In genomic region chr4:55001386-55001785, GRCm38 (mm10) we compare ENCODE assay signal across 16 mouse cellular contexts. TPM values are rescaled to one million over a fixed set of nuclear protein-coding genes. Genes with fewer than 3 reads are reported as not detected.
A peak's percentile ranks its signal among the peaks of the same experiment; 100 is the strongest.
DNase-seq lines count a peak whose midpoint lies in the region; ATAC-seq and TF ChIP-seq lines count a peak whose summit lies in the region.
"Had no signal": no experiment of that assay in that cellular context is flagged by ENCODE, and none has a peak within 500 bp of the region (broad histone marks: within the 10 kb centered on the region; RNA-seq: fewer than 3 reads in every experiment).

No protein-coding gene starts in this region.

- no peak overlapping the region for H3K4me2 ChIP-seq in midbrain, embryonic 12.5 days (replicated peaks)
- H3K4me2 ChIP-seq in midbrain, embryonic 14.5 days (ENCODE audit: low read length), result no peak overlapping the region
- H3K4me2 ChIP-seq: intestine, embryonic 15.5 days; liver, embryonic 12.5 days; neural tube, embryonic 12.5 days; stomach, embryonic 15.5 days had no signal

- H3K4me3 ChIP-seq in gastrocnemius, adult 2 months, result no peak overlapping the region
- H3K4me3 ChIP-seq in midbrain, embryonic 12.5 days, result no peak overlapping the region
- H3K4me3 ChIP-seq in midbrain, embryonic 14.5 days (replicated peaks; ENCODE audit: low read depth, low read length), result no peak overlapping the region
- H3K4me3 ChIP-seq: heart, adult 2 months; intestine, embryonic 15.5 days; liver, embryonic 12.5 days; megakaryocyte, embryonic 14.5 days; neural tube, embryonic 12.5 days; stomach, embryonic 15.5 days had no signal

- intact Hi-C loops in gastrocnemius, adult 2 months (cut with DNase I), result loop anchor here (5.0 kb wide), 1 partner anchor 34 kb away; no protein-coding TSS in a partner anchor

- TF ChIP-seq CTCF in gastrocnemius, adult 2 months (IDR thresholded peaks at IDR 0.05), result no peak
- no peak for TF ChIP-seq CTCF in brain, embryonic 14.5 days (IDR thresholded peaks at IDR 0.05; ENCODE audit: borderline replicate concordance, extremely low read depth, insufficient read depth, insufficient read length)

- DNase-seq in gastrocnemius, adult 2 months, result no peak
- DNase-seq in gastrocnemius, postnatal 10 days, result no peak
- DNase-seq in midbrain, embryonic 14.5 days, result no peak
- peak; percentile 47 for DNase-seq in brain, embryonic 14.5 days (ENCODE audit: low read depth)
- peak; percentile 34 for DNase-seq in lung, postnatal 25 days (ENCODE audit: low spot score)
- no peak for DNase-seq in frontal cortex, adult 2 months (ENCODE audit: extremely low spot score in 1 of 2, low spot score in 1 of 2)
- DNase-seq in spleen, postnatal 14 days (ENCODE audit: low spot score in 2 of 2), result no peak
- DNase-seq: right cerebral cortex, postnatal 14 days had no signal

- H3K27ac ChIP-seq in gastrocnemius, adult 2 months, result peak overlapping the region; percentile 90
- peak overlapping the region; percentile 39 for H3K27ac ChIP-seq in midbrain, embryonic 12.5 days (replicated peaks)
- no peak overlapping the region for H3K27ac ChIP-seq in midbrain, embryonic 14.5 days (replicated peaks; ENCODE audit: low read depth, low read length)
- H3K27ac ChIP-seq: intestine, embryonic 15.5 days; liver, embryonic 12.5 days; neural tube, embryonic 12.5 days; stomach, embryonic 15.5 days had no signal

- H3K27me3 ChIP-seq in midbrain, embryonic 12.5 days, result no peaks in the 10 kb centered on the region
- no peaks in the 10 kb centered on the region for H3K27me3 ChIP-seq in midbrain, embryonic 14.5 days (ENCODE audit: control insufficient read depth, insufficient read depth, low read length)
- H3K27me3 ChIP-seq: CH12.LX; intestine, embryonic 15.5 days; liver, embryonic 12.5 days; megakaryocyte, embryonic 14.5 days; neural tube, embryonic 12.5 days; stomach, embryonic 15.5 days had no signal

- 87% methylated on average over 3 of the region's 3 CpGs for WGBS in midbrain, embryonic 12.5 days
- WGBS in midbrain, embryonic 14.5 days, result 86% methylated on average over 3 of the region's 3 CpGs

- H3K9me3 ChIP-seq in midbrain, embryonic 12.5 days, result no peaks in the 10 kb centered on the region
- no peaks in the 10 kb centered on the region for H3K9me3 ChIP-seq in midbrain, embryonic 14.5 days (ENCODE audit: control insufficient read depth, low read length)
- H3K9me3 ChIP-seq: intestine, embryonic 15.5 days; liver, embryonic 12.5 days; neural tube, embryonic 12.5 days; stomach, embryonic 15.5 days had no signal

- H3K9ac ChIP-seq in midbrain, embryonic 12.5 days (replicated peaks), result no peak overlapping the region
- no peak overlapping the region for H3K9ac ChIP-seq in midbrain, embryonic 14.5 days (replicated peaks; ENCODE audit: low read length)
- H3K9ac ChIP-seq: intestine, embryonic 15.5 days; liver, embryonic 12.5 days; neural tube, embryonic 12.5 days; stomach, embryonic 15.5 days had no signal

- TF ChIP-seq POLR2A in brain, embryonic 14.5 days (IDR thresholded peaks at IDR 0.05; ENCODE audit: borderline replicate concordance, extremely low read depth, insufficient read depth, insufficient read length, poor library complexity, severe bottlenecking), result no peak

- H3K4me1 ChIP-seq in midbrain, embryonic 12.5 days, result peaks cover 48% of the 10 kb centered on the region
- H3K4me1 ChIP-seq in midbrain, embryonic 14.5 days (ENCODE audit: control insufficient read depth, insufficient read depth, low read length), result peaks cover 25% of the 10 kb centered on the region
- H3K4me1 ChIP-seq: megakaryocyte, embryonic 14.5 days had no signal

- peaks cover 19% of the 10 kb centered on the region for H3K36me3 ChIP-seq in midbrain, embryonic 12.5 days
- peaks cover 9% of the 10 kb centered on the region; the same call in 1 of the 2 replicates for H3K36me3 ChIP-seq in midbrain, embryonic 14.5 days (ENCODE audit: control insufficient read depth, insufficient read depth, low read length)
- H3K36me3 ChIP-seq: intestine, embryonic 15.5 days; liver, embryonic 12.5 days; stomach, embryonic 15.5 days had no signal

- no peak for ATAC-seq in midbrain, embryonic 12.5 days (ENCODE audit: low FRiP score, low read depth)
- no peak for ATAC-seq in midbrain, embryonic 14.5 days (ENCODE audit: low FRiP score, low TSS enrichment)
- ATAC-seq: intestine, embryonic 15.5 days; liver, embryonic 12.5 days had no signal

RNA-seq across cellular contexts. Expression of gene Zfp462, which starts 56.5 kb away (rescaled TPM):
- 10 to 100 TPM; 20.9 to 27.4 TPM for total RNA-seq in gastrocnemius, adult 2 months (2021)
- 10 to 100 TPM; 24.0 to 39.0 TPM for total RNA-seq in gastrocnemius, postnatal 10 days (2021)
- 20.2 and 23.6 TPM in 2 replicates for polyA plus RNA-seq in midbrain, embryonic 12.5 days (2016; fragmentation: Nextera tagmentation; extraction: Ambion mirVana)
- 19.6 and 25.6 TPM in 2 replicates for polyA plus RNA-seq in midbrain, embryonic 14.5 days (2014; fragmentation: Nextera tagmentation; extraction: Ambion mirVana)
- 76.3 and 93.8 TPM in 2 replicates for polyA plus RNA-seq in brain, embryonic 14.5 days (2012; rRNA removed)
- 20.7 and 23.0 TPM in 2 replicates for polyA plus RNA-seq in frontal cortex, adult 2 months (2012; rRNA removed)
- total RNA-seq: CH12.LX had no signal

Comparison
In these comparisons a context has a peak if more than half of its experiments do, and no peak if none do; other contexts are left out.
1. DNase-seq: peak in brain, embryonic 14.5 days (single experiment) and lung, postnatal 25 days (single experiment); none in gastrocnemius, adult 2 months (single experiment), gastrocnemius, postnatal 10 days (single experiment), midbrain, embryonic 14.5 days (single experiment), frontal cortex, adult 2 months (0 of 2) and spleen, postnatal 14 days (0 of 2).